Mouse (Mus musculus): Measurements from ENCODE around the gene Ccdc163. TPM values are rescaled to one million over a fixed set of nuclear protein-coding genes. Genes with fewer than 3 reads are reported as not detected.

The Ccdc163 gene
- polyA plus RNA-seq, 1 experiment from 2014 or later = 25.1 TPM

DNA sequence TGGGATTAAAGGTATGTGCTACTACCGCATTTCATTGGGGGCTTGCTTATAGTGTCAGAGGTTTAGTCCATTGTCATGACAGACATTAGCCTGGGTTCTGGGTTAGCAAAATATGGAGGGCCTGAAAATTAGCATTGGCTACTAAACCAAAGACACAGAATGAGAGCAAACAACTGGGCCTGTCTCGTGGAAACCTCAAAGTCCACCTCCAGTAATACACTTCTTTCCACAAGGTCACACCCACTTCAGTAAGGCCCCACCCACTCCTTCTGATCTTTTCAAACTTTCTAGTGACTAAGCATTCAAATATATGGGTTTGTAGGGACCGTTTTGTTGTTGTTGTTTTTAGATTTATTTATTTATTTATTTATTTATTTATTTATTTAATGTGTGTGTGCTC is 21.2 kb downstream of the Ccdc163 start:
- no peaks in the 10 kb centered on the region for H3K9me3 ChIP-seq (ENCODE audit: control insufficient read depth, low read length)
- no peak overlapping the region for H3K9ac ChIP-seq (ENCODE audit: low read depth, low read length)
- H3K27ac ChIP-seq (ENCODE audit: low read depth, low read length) = no peak overlapping the region
- H3K36me3 ChIP-seq (ENCODE audit: control insufficient read depth, insufficient read depth, low read length) = no peaks in the 10 kb centered on the region
- DNase-seq (ENCODE audit: low spot score) = no peak
- no peak overlapping the region for H3K4me2 ChIP-seq
- H3K27me3 ChIP-seq (replicated peaks; ENCODE audit: control insufficient read depth, insufficient read depth, low read length) = no peaks in the 10 kb centered on the region
- no peak overlapping the region for H3K4me3 ChIP-seq (ENCODE audit: low read depth, low read length)
- 86% methylated on average over 3 of the region's 3 CpGs for WGBS
- H3K4me1 ChIP-seq (replicated peaks; ENCODE audit: control insufficient read depth, insufficient read depth, low read length) = no peaks in the 10 kb centered on the region; the same call in 1 of the 2 replicates
- ATAC-seq (replicated peaks; ENCODE audit: low FRiP score) = no peak

DNA sequence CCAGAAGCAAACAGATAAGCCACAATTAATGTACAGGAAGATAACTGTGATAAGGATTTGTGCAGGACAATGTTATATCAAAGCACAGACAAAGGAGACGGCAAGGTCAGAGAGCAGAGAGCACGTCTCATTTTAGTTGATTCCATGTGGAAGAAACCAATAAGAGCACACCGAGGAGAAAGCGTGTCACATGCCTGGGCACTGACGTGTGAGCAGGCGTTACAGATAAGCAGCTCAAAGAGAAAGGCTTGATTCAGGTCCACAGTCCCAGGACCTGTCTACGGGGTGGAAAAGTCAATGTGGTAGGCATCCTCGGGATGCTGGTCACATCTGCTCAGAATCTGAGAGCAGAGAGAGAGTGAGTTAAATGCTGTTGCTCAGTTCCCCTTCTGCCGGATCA is 22.8 kb downstream of the Ccdc163 start:
- Histone ChIP-seq H3K27me3 (replicated peaks; ENCODE audit: control insufficient read depth, insufficient read depth, low read length) (no peaks in the 10 kb centered on the region), H3K27ac (ENCODE audit: low read depth, low read length) (no peak overlapping the region), H3K36me3 (ENCODE audit: control insufficient read depth, insufficient read depth, low read length) (no peaks in the 10 kb centered on the region), H3K9ac (ENCODE audit: low read depth, low read length) (no peak overlapping the region), H3K9me3 (ENCODE audit: control insufficient read depth, low read length) (no peaks in the 10 kb centered on the region), H3K4me1 (replicated peaks; ENCODE audit: control insufficient read depth, insufficient read depth, low read length) (no peaks in the 10 kb centered on the region; the same call in 1 of the 2 replicates), H3K4me3 (ENCODE audit: low read depth, low read length) (no peak overlapping the region), H3K4me2 (no peak overlapping the region)
- ATAC-seq (replicated peaks; ENCODE audit: low FRiP score) (no peak), DNase-seq (ENCODE audit: low spot score) (no peak)
- 72% methylated on average over 9 of the region's 9 CpGs for WGBS

DNA sequence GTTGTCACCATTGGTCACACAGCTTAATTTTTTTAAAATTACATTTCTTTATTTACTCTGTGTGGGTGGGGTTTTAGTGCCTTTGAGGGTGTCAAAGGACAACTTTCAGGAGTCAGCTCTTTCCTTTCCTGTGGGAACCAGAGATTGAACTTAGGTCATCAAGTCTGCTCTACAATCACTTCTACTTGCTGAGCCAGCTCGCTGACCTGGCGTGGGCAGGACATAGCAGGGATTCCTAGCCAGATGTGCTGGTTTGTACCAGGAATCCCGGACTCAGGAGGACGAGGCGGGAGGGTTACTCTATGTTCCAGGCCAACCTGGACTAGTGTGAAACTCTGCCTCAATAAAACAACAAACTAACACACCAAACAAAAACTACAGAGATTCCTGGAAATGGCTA is 24.0 kb downstream of the Ccdc163 start:
- no peak for ATAC-seq (replicated peaks; ENCODE audit: low FRiP score)

GRCm38 (mm10) chr4:116734996-116735395 is 26.7 kb downstream of the Ccdc163 start:
- H3K27ac ChIP-seq (ENCODE audit: low read depth, low read length) = no peak overlapping the region
- no peaks in the 10 kb centered on the region for H3K9me3 ChIP-seq (ENCODE audit: control insufficient read depth, low read length)
- no peak overlapping the region for H3K9ac ChIP-seq (ENCODE audit: low read depth, low read length)
- H3K27me3 ChIP-seq (replicated peaks; ENCODE audit: control insufficient read depth, insufficient read depth, low read length) = no peaks in the 10 kb centered on the region
- H3K4me2 ChIP-seq = no peak overlapping the region
- no peaks in the 10 kb centered on the region for H3K36me3 ChIP-seq (ENCODE audit: control insufficient read depth, insufficient read depth, low read length)
- no peak for DNase-seq (ENCODE audit: low spot score)
- H3K4me3 ChIP-seq (ENCODE audit: low read depth, low read length) = no peak overlapping the region
- ATAC-seq (replicated peaks; ENCODE audit: low FRiP score) = no peak
- H3K4me1 ChIP-seq (replicated peaks; ENCODE audit: control insufficient read depth, insufficient read depth, low read length) = no peaks in the 10 kb centered on the region
- 68% methylated on average over 2 of the region's 2 CpGs for WGBS

More for the DNA sequence above, 24.0 kb downstream of the Ccdc163 start:
- Histone ChIP-seq H3K4me3 (ENCODE audit: low read depth, low read length) (no peak overlapping the region), H3K9me3 (ENCODE audit: control insufficient read depth, low read length) (no peaks in the 10 kb centered on the region), H3K36me3 (ENCODE audit: control insufficient read depth, insufficient read depth, low read length) (no peaks in the 10 kb centered on the region), H3K4me1 (replicated peaks; ENCODE audit: control insufficient read depth, insufficient read depth, low read length) (no peaks in the 10 kb centered on the region; the same call in 1 of the 2 replicates), H3K27me3 (replicated peaks; ENCODE audit: control insufficient read depth, insufficient read depth, low read length) (no peaks in the 10 kb centered on the region), H3K4me2 (no peak overlapping the region), H3K27ac (ENCODE audit: low read depth, low read length) (no peak overlapping the region), H3K9ac (ENCODE audit: low read depth, low read length) (no peak overlapping the region)
- DNase-seq (ENCODE audit: low spot score) = no peak
- 70% methylated on average over 5 of the region's 5 CpGs for WGBS

DNA sequence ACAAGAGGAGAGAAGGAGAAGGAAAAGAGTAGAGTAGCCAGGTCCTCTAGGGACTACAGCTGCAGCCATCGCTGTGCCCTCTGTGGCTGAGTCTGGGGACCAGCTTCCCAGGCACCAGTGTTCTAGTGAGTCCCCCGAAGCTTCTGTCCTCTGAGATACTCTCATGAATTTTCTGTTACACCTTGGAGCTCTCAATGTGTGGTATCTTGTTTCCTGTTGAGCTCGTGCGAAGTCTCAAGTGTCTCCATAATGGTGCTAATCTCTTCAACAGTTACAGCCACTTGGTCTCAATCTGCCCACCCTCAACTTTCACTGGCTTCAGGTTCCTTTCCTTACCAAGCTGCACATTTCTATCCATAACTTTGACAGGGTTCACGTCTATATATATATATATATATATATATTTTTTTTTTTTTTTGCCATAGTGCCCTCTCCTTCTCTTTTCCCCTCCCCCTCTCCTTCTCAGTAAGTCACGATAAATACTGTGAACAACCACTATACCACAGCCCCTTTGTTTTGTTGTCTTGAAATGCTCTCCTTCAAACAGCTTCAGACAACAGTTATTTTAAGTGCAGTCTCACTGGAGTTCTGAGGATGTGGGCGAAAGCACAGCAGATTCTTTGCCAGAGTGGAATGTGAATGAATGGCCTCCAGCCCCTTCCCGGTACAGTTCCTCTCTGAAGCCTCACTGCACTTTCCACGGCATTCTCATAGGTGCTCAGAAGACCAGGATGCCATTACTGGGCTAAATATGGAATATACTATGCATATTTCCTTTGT is 30.9 kb downstream of the Ccdc163 start:
- H3K4me1 ChIP-seq (replicated peaks; ENCODE audit: control insufficient read depth, insufficient read depth, low read length) = no peaks in the 10 kb centered on the region
- H3K27me3 ChIP-seq (replicated peaks; ENCODE audit: control insufficient read depth, insufficient read depth, low read length) = no peaks in the 10 kb centered on the region
- no peak overlapping the region for H3K4me3 ChIP-seq (ENCODE audit: low read depth, low read length)
- WGBS = 63% methylated on average over 9 of the region's 9 CpGs
- H3K9ac ChIP-seq (ENCODE audit: low read depth, low read length) = no peak overlapping the region
- H3K36me3 ChIP-seq (ENCODE audit: control insufficient read depth, insufficient read depth, low read length) = no peaks in the 10 kb centered on the region
- no peak overlapping the region for H3K27ac ChIP-seq (ENCODE audit: low read depth, low read length)
- no peaks in the 10 kb centered on the region for H3K9me3 ChIP-seq (ENCODE audit: control insufficient read depth, low read length)
- ATAC-seq (replicated peaks; ENCODE audit: low FRiP score) (no peak), DNase-seq (ENCODE audit: low spot score) (no peak)
- H3K4me2 ChIP-seq = no peak overlapping the region

GRCm38 (mm10) chr4:116749750-116750149 is 41.4 kb downstream of the Ccdc163 start:
- Histone ChIP-seq H3K4me2 (no peak overlapping the region), H3K9me3 (ENCODE audit: control insufficient read depth, low read length) (no peaks in the 10 kb centered on the region), H3K27me3 (replicated peaks; ENCODE audit: control insufficient read depth, insufficient read depth, low read length) (no peaks in the 10 kb centered on the region), H3K9ac (ENCODE audit: low read depth, low read length) (no peak overlapping the region), H3K36me3 (ENCODE audit: control insufficient read depth, insufficient read depth, low read length) (no peaks in the 10 kb centered on the region), H3K4me3 (ENCODE audit: low read depth, low read length) (no peak overlapping the region), H3K27ac (ENCODE audit: low read depth, low read length) (no peak overlapping the region), H3K4me1 (replicated peaks; ENCODE audit: control insufficient read depth, insufficient read depth, low read length) (no peaks in the 10 kb centered on the region)
- DNase-seq (ENCODE audit: low spot score) (no peak), ATAC-seq (replicated peaks; ENCODE audit: low FRiP score) (no peak)
- 87% methylated on average over 2 of the region's 2 CpGs for WGBS

DNA sequence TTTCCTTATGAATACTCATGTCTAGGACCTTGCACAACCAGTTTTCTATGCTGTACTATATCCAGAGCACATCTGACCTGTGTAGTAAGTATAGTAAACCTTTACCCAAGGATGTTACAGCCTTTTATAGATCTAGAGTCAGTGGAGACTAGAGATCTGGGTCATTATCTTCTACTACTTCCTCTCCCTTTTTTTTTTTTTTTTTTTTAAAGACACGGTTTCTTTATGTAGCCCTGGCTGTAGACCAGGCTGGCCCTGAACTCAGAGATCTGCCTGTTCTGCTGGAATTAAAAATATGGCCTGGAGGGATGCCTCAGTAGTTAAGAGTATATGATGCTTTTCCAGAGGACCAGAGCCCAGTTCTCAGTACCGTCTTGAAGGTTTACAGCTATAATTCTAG is 53.6 kb downstream of the Ccdc163 start:
- no peak for ATAC-seq (replicated peaks; ENCODE audit: low FRiP score)
- no peak for DNase-seq (ENCODE audit: low spot score)
- H3K9me3 ChIP-seq (ENCODE audit: control insufficient read depth, low read length) = no peaks in the 10 kb centered on the region
- no peaks in the 10 kb centered on the region for H3K4me1 ChIP-seq (replicated peaks; ENCODE audit: control insufficient read depth, insufficient read depth, low read length)
- no peak overlapping the region for H3K9ac ChIP-seq (ENCODE audit: low read depth, low read length)
- no peaks in the 10 kb centered on the region for H3K27me3 ChIP-seq (replicated peaks; ENCODE audit: control insufficient read depth, insufficient read depth, low read length)
- H3K4me2 ChIP-seq = no peak overlapping the region
- WGBS = 60% methylated on average over 2 of the region's 2 CpGs
- no peak overlapping the region for H3K4me3 ChIP-seq (ENCODE audit: low read depth, low read length)
- H3K36me3 ChIP-seq (ENCODE audit: control insufficient read depth, insufficient read depth, low read length) = no peaks in the 10 kb centered on the region
- no peak overlapping the region for H3K27ac ChIP-seq (ENCODE audit: low read depth, low read length)

DNA sequence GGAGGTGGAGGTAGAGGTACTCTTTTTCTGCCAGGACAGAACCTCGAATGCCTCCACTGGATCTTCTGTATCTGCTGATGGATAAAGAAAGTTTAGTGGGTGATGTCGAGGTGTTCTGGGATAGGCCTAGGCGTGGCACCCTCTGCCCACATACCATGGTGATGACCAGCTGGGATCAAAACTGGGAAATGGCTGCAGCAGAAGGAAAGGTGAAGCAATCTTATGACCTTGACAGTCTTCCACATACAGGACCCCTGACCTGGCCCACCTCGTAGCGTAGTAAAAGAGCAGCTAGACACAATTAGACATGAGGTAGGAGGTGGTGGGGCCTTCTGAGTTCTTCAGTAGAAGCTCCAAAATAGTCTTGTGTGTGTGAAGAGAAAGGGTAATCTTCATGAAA is 55.7 kb downstream of the Ccdc163 start:
- H3K4me1 ChIP-seq (replicated peaks; ENCODE audit: control insufficient read depth, insufficient read depth, low read length) = no peaks in the 10 kb centered on the region
- H3K27ac ChIP-seq (ENCODE audit: low read depth, low read length) = no peak overlapping the region
- WGBS = 84% methylated on average over 5 of the region's 5 CpGs
- no peak overlapping the region for H3K4me2 ChIP-seq
- H3K4me3 ChIP-seq (ENCODE audit: low read depth, low read length) = no peak overlapping the region
- H3K9me3 ChIP-seq (ENCODE audit: control insufficient read depth, low read length) = no peaks in the 10 kb centered on the region
- DNase-seq (ENCODE audit: low spot score) = no peak
- no peaks in the 10 kb centered on the region for H3K36me3 ChIP-seq (ENCODE audit: control insufficient read depth, insufficient read depth, low read length)
- no peaks in the 10 kb centered on the region for H3K27me3 ChIP-seq (replicated peaks; ENCODE audit: control insufficient read depth, insufficient read depth, low read length)
- no peak overlapping the region for H3K9ac ChIP-seq (ENCODE audit: low read depth, low read length)
- ATAC-seq (replicated peaks; ENCODE audit: low FRiP score) = no peak

DNA sequence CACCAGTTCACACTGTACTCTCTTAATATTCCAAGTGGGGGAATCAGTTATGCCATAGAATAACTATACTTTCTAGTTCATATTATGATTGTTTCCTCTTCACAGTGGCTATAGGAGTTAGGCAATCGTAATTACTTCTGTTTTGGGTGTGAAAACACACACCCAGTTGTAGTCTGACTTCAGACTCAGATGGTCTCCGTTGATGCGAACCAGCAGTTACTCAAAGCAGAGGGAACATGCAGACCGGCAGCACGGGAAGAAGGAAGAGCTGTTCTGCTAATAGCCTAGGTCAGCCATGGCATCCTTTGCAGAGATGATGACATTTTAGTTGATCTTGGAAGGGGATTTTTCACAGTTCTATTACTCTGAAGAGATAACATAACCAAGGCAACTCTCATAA is 60.2 kb downstream of the Ccdc163 start:
- no peaks in the 10 kb centered on the region for H3K36me3 ChIP-seq (ENCODE audit: control insufficient read depth, insufficient read depth, low read length)
- no peak overlapping the region for H3K4me3 ChIP-seq (ENCODE audit: low read depth, low read length)
- no peak overlapping the region for H3K4me2 ChIP-seq
- DNase-seq (ENCODE audit: low spot score) (no peak), ATAC-seq (replicated peaks; ENCODE audit: low FRiP score) (no peak)
- no peaks in the 10 kb centered on the region for H3K27me3 ChIP-seq (replicated peaks; ENCODE audit: control insufficient read depth, insufficient read depth, low read length)
- WGBS = 79% methylated on average over 5 of the region's 5 CpGs
- H3K9ac ChIP-seq (ENCODE audit: low read depth, low read length) = no peak overlapping the region
- no peak overlapping the region for H3K27ac ChIP-seq (ENCODE audit: low read depth, low read length)
- H3K4me1 ChIP-seq (replicated peaks; ENCODE audit: control insufficient read depth, insufficient read depth, low read length) = no peaks in the 10 kb centered on the region
- no peaks in the 10 kb centered on the region for H3K9me3 ChIP-seq (ENCODE audit: control insufficient read depth, low read length)
